Mouse (Mus musculus) hindbrain, embryonic 14.5 days (tissue): ENCODE data around the gene Prss42. TPM values are rescaled to one million over a fixed set of nuclear protein-coding genes. Genes with fewer than 3 reads are reported as not detected.

Experiments
- ATAC-seq: fragments of 200-750 bp; cut with Nextera tagmentation; 2 replicates; pipeline ENCODE4 v1.8.0; 2017; ENCODE audit warnings: moderate number of reproducible peaks, mild to moderate bottlenecking, moderate TSS enrichment, moderate library complexity; ENCODE audit not compliant: low FRiP score
- DNase-seq: peaks from one replicate; pipeline ENCODE4 v3.0.0-alpha.2; 2015; ENCODE audit warnings: low spot score
- H3K27ac ChIP-seq: fragments of 300-500 bp; sonication (generic); 2 replicates; pipeline ENCODE4 v1.5.1; 2014; ENCODE audit warnings: mild to moderate bottlenecking, moderate library complexity
- H3K27me3 ChIP-seq: fragments of 300-500 bp; sonication (generic); 2 replicates; pipeline ENCODE4 v1.6.1; 2014; ENCODE audit warnings: mild to moderate bottlenecking, low read length, mixed read lengths; ENCODE audit not compliant: control insufficient read depth, insufficient read depth
- H3K36me3 ChIP-seq: fragments of 300-500 bp; sonication (generic); replicated peaks from 2 replicates; pipeline ENCODE4 v1.6.1; 2014; ENCODE audit not compliant: control insufficient read depth, insufficient read depth
- H3K4me1 ChIP-seq: fragments of 300-500 bp; sonication (generic); replicated peaks from 2 replicates; pipeline ENCODE4 v1.6.1; 2014; ENCODE audit warnings: antibody characterized with exemption, low read length, mixed read lengths; ENCODE audit not compliant: control insufficient read depth, insufficient read depth
- H3K4me2 ChIP-seq: fragments of 300-500 bp; sonication (generic); replicated peaks from 2 replicates; pipeline ENCODE4 v1.6.1; 2014; ENCODE audit warnings: mild to moderate bottlenecking, moderate library complexity
- H3K4me3 ChIP-seq: fragments of 300-500 bp; sonication (generic); replicated peaks from 2 replicates; pipeline ENCODE4 v1.5.1; 2014; ENCODE audit warnings: mild to moderate bottlenecking, low read length
- H3K9ac ChIP-seq: fragments of 300-500 bp; sonication (generic); 2 replicates; pipeline ENCODE4 v1.6.1; 2014
- H3K9me3 ChIP-seq: fragments of 300-500 bp; sonication (generic); 2 replicates; pipeline ENCODE4 v1.6.1; 2016; ENCODE audit warnings: low read length; ENCODE audit not compliant: control insufficient read depth
- WGBS: fragments of 180-500 bp; shearing (Covaris S2); extraction: QIAGEN DNeasy Blood & Tissue Kit; methylation state at CpG from one replicate; pipeline ENCODE4 v1.1.7; 2014; 5-methylcytosine and 5-hydroxymethylcytosine counted together
- polyA plus RNA-seq: library from polyadenylated mRNA; unstranded; fragments of >200 nt; fragmentation: Nextera tagmentation; extraction: Ambion mirVana; gene quantifications from 2 replicates; pipeline ENCODE4 v1.2.1, GENCODE M21; 2014

Gene Prss42
- polyA plus RNA-seq, 1 experiment from 2014 or later: not detected

GRCm38 (mm10) chr9:110841438-110841837, 43.5 kb downstream of the Prss42 start:
- WGBS: 97% methylated on average over 2 of the region's 2 CpGs

GRCm38 (mm10) chr9:110844206-110844605, 46.2 kb downstream of the Prss42 start, which contains the start of gene Prss46:
TSS of gene Prss46 (plus strand) at chr9:110844506.
- no peak for ATAC-seq
- WGBS: 87% methylated on average over 10 of the region's 10 CpGs
- Histone ChIP-seq H3K27me3 (no peaks in the 10 kb centered on the region), H3K36me3 (no peaks in the 10 kb centered on the region), H3K4me2 (no peak within 1 kb of the TSS), H3K27ac (no peak within 1 kb of the TSS), H3K4me1 (no peaks in the 10 kb centered on the region), H3K4me3 (no peak within 1 kb of the TSS), H3K9ac (no peak within 1 kb of the TSS), H3K9me3 (no peaks in the 10 kb centered on the region)
- DNase-seq: no peak

More at GRCm38 (mm10) chr9:110841438-110841837, 43.5 kb downstream of the Prss42 start:
- DNase-seq (no peak), ATAC-seq (no peak)
- Histone ChIP-seq H3K4me2 (no peak overlapping the region), H3K27ac (no peak overlapping the region), H3K4me3 (no peak overlapping the region), H3K27me3 (no peaks in the 10 kb centered on the region), H3K4me1 (no peaks in the 10 kb centered on the region), H3K36me3 (no peaks in the 10 kb centered on the region), H3K9me3 (no peaks in the 10 kb centered on the region), H3K9ac (no peak overlapping the region)

GRCm38 (mm10) chr9:110849162-110849561, 51.2 kb downstream of the Prss42 start:
- Histone ChIP-seq H3K27me3 (no peaks in the 10 kb centered on the region), H3K4me1 (no peaks in the 10 kb centered on the region), H3K9me3 (no peaks in the 10 kb centered on the region), H3K27ac (no peak overlapping the region), H3K4me3 (no peak overlapping the region), H3K36me3 (no peaks in the 10 kb centered on the region), H3K9ac (no peak overlapping the region), H3K4me2 (no peak overlapping the region)
- 80% methylated on average over 7 of the region's 7 CpGs for WGBS
- DNase-seq (no peak), ATAC-seq (no peak)

Other genes starting within 250 kb of the Prss42 start
- gene Nradd, start 173.7 kb upstream of the Prss42 start, polyA plus RNA-seq: 16.4 and 16.8 TPM in 2 replicates
- gene Nbeal2, start 144.0 kb upstream of the Prss42 start, polyA plus RNA-seq: 2.2 and 4.0 TPM in 2 replicates
- 84.6 and 97.6 TPM in 2 replicates for gene Ccdc12, start 141.7 kb upstream of the Prss42 start, polyA plus RNA-seq
- 0.26 and 0.43 TPM in 2 replicates for gene Myl3, start 56.3 kb upstream of the Prss42 start, polyA plus RNA-seq
- 10.1 and 12.8 TPM in 2 replicates for gene Pth1r, start 51.0 kb upstream of the Prss42 start, polyA plus RNA-seq
- not detected in 2 replicates for gene Prss44, start 15.8 kb downstream of the Prss42 start, polyA plus RNA-seq
- not detected in 2 replicates for gene Prss43, start 28.5 kb downstream of the Prss42 start, polyA plus RNA-seq
- gene Prss45, start 36.4 kb downstream of the Prss42 start, polyA plus RNA-seq: 0.16 TPM in 1 of 2 replicates, not detected in the other
- gene Prss46, start 46.3 kb downstream of the Prss42 start, polyA plus RNA-seq: not detected in 2 replicates
- 0.31 TPM in 1 of 2 replicates, not detected in the other for gene Prss50, start 59.8 kb downstream of the Prss42 start, polyA plus RNA-seq
- 1.4 and 1.9 TPM in 2 replicates for gene Als2cl, start 81.7 kb downstream of the Prss42 start, polyA plus RNA-seq
- 2.3 and 2.4 TPM in 2 replicates for gene Tmie, start 81.9 kb downstream of the Prss42 start, polyA plus RNA-seq
- gene Fam240a, start 118.7 kb downstream of the Prss42 start, polyA plus RNA-seq: not detected in 2 replicates
- 0.14 and 0.40 TPM in 2 replicates for gene Tdgf1, start 148.0 kb downstream of the Prss42 start, polyA plus RNA-seq
- 0.86 and 1.0 TPM in 2 replicates for gene Lrrc2, start 153.4 kb downstream of the Prss42 start, polyA plus RNA-seq
- gene Rtp3, start 192.4 kb downstream of the Prss42 start, polyA plus RNA-seq: not detected in 2 replicates
- 1.1 and 1.7 TPM in 2 replicates for gene Ltf, start 221.1 kb downstream of the Prss42 start, polyA plus RNA-seq